Mouse (Mus musculus) small intestine, adult 2 months (tissue): ENCODE data around the gene Slc2a1. TPM values are rescaled to one million over a fixed set of nuclear protein-coding genes. Genes with fewer than 3 reads are reported as not detected.

Source experiments
- H3K27ac ChIP-seq: fragments of 200-500 bp; 2 replicates; pipeline ENCODE4 v1.5.1; 2012; ENCODE audit warnings: low read depth, low read length, control low read depth, inconsistent platforms; ENCODE audit not compliant: insufficient read depth
- H3K27me3 ChIP-seq: fragments of 200-500 bp; 2 replicates; pipeline ENCODE4 v1.6.1; 2012; ENCODE audit warnings: mild to moderate bottlenecking, moderate library complexity, low read length, inconsistent platforms; ENCODE audit not compliant: control insufficient read depth, insufficient read depth
- H3K36me3 ChIP-seq: fragments of 200-500 bp; 2 replicates; pipeline ENCODE4 v1.6.1; 2012; ENCODE audit warnings: mild to moderate bottlenecking, low read length, control low read depth, inconsistent platforms; ENCODE audit not compliant: control insufficient read depth, insufficient read depth
- H3K4me1 ChIP-seq: fragments of 200-500 bp; 2 replicates; pipeline ENCODE4 v1.6.1; 2012; ENCODE audit warnings: low read length, inconsistent platforms, mixed read lengths; ENCODE audit not compliant: control insufficient read depth, insufficient read depth, insufficient read length
- H3K4me3 ChIP-seq: fragments of 200-500 bp; 2 replicates; pipeline ENCODE4 v1.5.1; 2012; ENCODE audit warnings: low read depth, mild to moderate bottlenecking, control low read depth, inconsistent platforms, low read length, moderate library complexity
- CTCF ChIP-seq: fragments of 200-500 bp; IDR thresholded peaks from 2 replicates; pipeline ENCODE4 v1.5.1; 2012; ENCODE audit warnings: low read depth, mild to moderate bottlenecking, control low read depth, inconsistent platforms, low read length, moderate library complexity, mixed read lengths; ENCODE audit not compliant: insufficient replicate concordance, insufficient read length; ENCODE audit errors: extremely low read depth
- POLR2A ChIP-seq: fragments of 200-500 bp; IDR thresholded peaks from 2 replicates; pipeline ENCODE4 v1.6.1; 2012; ENCODE audit warnings: low read depth, mild to moderate bottlenecking, control low read depth, inconsistent platforms, low read length, moderate library complexity
- WGBS: fragments of 180-500 bp; shearing (Covaris S2); methylation state at CpG from one replicate; pipeline ENCODE4 v1.1.7; 2018; 5-methylcytosine and 5-hydroxymethylcytosine counted together
- polyA plus RNA-seq: library from polyadenylated mRNA; depleted of rRNA; stranded (reverse); fragments of >200 nt; gene quantifications from 2 replicates; pipeline ENCODE4 v1.2.3, GENCODE M21; 2012

The Slc2a1 gene
- polyA plus RNA-seq, 1 experiment, result 20.1 TPM

DNA sequence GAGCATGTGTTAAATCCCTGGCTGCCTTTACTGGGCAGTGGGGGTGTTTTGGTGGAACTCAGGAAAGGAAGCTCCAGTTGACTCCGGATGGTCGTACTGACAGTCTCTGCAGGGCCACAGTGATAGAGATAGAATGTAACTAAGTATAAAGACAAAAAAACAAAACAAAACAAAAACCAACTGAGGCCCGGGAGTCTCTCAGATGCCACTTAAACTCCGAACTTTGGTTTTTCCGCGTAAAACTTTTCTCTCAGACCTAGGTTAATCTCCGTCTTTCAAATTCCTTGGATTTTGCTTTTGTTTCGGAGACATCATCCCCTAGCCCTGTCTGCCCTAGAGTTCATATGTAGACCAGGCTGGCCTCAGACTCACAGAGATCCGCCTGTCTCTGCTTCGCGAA lies 1.1 kb downstream of the Slc2a1 start:
- WGBS, result 21% methylated on average over 11 of the region's 11 CpGs

DNA sequence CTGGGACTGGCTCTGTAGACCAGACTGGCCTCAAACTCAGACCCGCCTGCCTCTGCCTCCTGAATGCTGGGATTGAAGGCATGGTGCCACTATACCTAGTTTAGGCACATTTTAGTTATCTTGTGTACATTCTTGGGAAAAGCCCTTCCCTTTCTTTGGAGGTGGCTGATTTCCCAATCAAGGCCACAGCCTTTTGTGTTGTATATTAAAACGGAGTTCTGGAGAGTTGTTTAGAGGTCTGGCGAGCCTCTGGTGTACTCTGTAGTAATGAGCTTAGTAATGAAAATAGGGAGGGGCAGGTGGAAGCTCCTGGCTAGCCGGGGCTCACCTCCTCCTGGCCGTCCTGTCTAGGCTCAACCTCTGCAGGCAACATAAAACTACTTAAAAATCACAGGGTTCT lies 2.0 kb downstream of the Slc2a1 start:
- Histone ChIP-seq H3K4me1 (peaks cover 6% of the 10 kb centered on the region; the same call in 1 of the 2 replicates), H3K36me3 (no peaks in the 10 kb centered on the region), H3K4me3 (no peak overlapping the region), H3K27me3 (no peaks in the 10 kb centered on the region), H3K27ac (no peak overlapping the region)
- 61% methylated on average over 5 of the region's 5 CpGs for WGBS
- TF ChIP-seq CTCF, result no peak
- no peak for TF ChIP-seq POLR2A

More for the DNA sequence above, 1.1 kb downstream of the Slc2a1 start:
- Histone ChIP-seq H3K27ac (no peak overlapping the region), H3K4me1 (peaks cover 12% of the 10 kb centered on the region; the same call in 1 of the 2 replicates), H3K36me3 (no peaks in the 10 kb centered on the region), H3K27me3 (no peaks in the 10 kb centered on the region), H3K4me3 (peak overlapping the region; percentile 68)
- TF ChIP-seq POLR2A (no peak), CTCF (no peak)

DNA sequence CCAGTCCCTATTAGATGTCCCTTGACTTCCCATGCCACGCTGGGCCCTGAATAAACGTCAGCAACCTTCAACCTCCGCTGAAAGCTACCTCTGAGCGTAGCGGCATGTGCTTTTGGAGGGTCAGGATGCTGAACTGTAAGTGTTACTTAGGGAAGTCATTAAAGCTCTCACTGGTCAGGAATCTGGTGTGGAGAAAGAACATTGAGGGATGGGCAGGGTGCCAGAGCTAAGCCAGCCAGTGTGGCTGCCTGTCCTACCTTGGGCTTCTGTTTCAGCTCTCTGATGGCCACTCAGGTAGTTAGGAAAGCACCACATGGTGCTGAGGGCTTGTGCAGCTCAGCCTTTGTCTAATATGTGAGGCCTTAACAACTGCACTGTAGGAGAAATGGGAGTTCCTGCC lies 2.9 kb downstream of the Slc2a1 start:
- no peak overlapping the region for H3K27ac ChIP-seq
- no peak overlapping the region for H3K4me3 ChIP-seq
- H3K36me3 ChIP-seq, result no peaks in the 10 kb centered on the region
- TF ChIP-seq CTCF, result no peak
- TF ChIP-seq POLR2A, result no peak
- 95% methylated on average over 5 of the region's 5 CpGs for WGBS
- H3K27me3 ChIP-seq, result no peaks in the 10 kb centered on the region
- peaks cover 6% of the 10 kb centered on the region; the same call in 1 of the 2 replicates for H3K4me1 ChIP-seq

DNA sequence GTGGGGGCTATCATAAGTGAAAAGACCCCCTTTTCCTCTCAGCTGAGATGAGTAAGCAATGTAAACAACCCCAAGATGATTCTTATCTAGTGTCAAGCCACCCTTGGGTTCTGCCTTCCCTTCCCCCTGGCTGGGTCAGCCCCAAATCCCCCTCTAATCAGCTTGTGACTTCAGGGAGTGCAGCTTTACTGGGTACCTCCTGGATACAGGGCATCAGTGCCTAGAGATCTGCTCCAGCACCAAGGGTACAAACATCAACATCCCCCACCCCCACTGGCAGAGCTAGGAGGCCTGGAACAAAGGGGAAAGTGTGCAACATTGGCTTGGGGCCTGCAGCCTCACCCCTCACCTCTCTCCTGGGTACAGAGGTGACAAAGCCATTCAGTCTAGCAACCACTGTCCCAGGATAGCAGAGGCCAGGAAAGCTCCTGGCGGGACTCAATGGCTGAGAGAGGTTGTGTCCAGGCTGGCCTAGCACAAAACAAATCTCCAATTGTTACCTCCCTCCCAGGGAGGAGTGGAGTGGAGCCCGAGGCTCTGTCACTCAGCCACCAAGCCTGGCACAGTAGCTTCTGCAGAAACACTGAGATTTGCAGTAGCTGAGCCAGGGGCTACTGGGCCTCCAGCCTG lies 3.9 kb downstream of the Slc2a1 start:
- Histone ChIP-seq H3K27ac (no peak overlapping the region), H3K27me3 (no peaks in the 10 kb centered on the region), H3K4me1 (peaks cover 8% of the 10 kb centered on the region; the same call in 1 of the 2 replicates), H3K36me3 (no peaks in the 10 kb centered on the region), H3K4me3 (no peak overlapping the region)
- WGBS, result 49% methylated on average over 2 of the region's 2 CpGs
- TF ChIP-seq CTCF (no peak), POLR2A (no peak)

DNA sequence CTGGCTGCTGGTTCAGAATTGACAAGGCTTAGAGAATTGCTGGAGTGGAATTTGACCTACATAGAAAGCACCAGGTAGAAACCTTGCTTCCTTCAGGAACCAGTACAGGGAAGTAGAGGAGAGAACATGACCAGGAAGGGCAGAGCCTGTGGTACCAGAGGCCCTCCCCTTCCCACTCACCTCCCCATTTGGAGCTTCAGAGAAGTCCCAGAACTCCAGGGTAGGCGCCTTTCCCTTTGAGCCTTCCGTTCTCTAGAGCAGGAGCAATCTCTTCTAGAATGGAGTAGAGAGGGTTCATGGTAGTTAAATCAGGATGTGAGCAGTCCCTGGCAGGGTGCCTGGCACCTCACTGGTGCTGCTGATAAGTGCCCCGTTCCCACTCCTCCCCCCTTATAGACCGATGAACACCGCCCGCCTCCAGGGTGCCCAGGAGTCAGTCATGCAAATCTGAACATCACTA lies 7.1 kb downstream of the Slc2a1 start:
- TF ChIP-seq CTCF (no peak), POLR2A (no peak)

DNA sequence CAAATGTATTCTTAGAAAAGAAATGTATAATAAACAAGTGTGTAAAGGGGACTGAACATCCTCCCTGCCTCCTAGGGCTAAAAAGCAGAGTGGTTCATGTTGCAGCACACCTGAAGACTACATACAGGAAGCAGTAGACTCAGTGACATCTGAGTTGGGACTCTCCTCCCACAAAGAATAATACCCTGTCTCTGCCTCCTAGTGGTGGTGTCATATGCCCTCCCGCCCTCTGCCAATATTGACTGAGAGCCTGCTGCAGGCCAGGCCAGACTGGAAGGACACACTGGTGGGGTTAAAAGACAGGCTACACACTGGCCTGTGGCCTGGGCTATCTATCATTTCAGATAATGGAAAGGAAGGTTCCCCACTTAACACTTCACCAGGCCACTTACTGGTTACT lies 7.8 kb downstream of the Slc2a1 start:
- TF ChIP-seq POLR2A, result no peak
- no peak for TF ChIP-seq CTCF
- 73% methylated on average over 1 of the region's 1 CpGs for WGBS
- Histone ChIP-seq H3K36me3 (no peaks in the 10 kb centered on the region), H3K27ac (0 out of 2 replicates have a peak overlapping the region, but pooled peaks have one; percentile 10), H3K4me3 (no peak overlapping the region), H3K4me1 (peaks cover 11% of the 10 kb centered on the region; the same call in 1 of the 2 replicates), H3K27me3 (no peaks in the 10 kb centered on the region)

More for the DNA sequence above, 7.1 kb downstream of the Slc2a1 start:
- 25% methylated on average over 6 of the region's 6 CpGs for WGBS
- Histone ChIP-seq H3K27me3 (no peaks in the 10 kb centered on the region), H3K36me3 (no peaks in the 10 kb centered on the region), H3K4me1 (peaks cover 6% of the 10 kb centered on the region; the same call in 1 of the 2 replicates), H3K4me3 (0 out of 2 replicates have a peak overlapping the region, but pooled peaks have one; percentile 7), H3K27ac (peak overlapping the region; percentile 77)

DNA sequence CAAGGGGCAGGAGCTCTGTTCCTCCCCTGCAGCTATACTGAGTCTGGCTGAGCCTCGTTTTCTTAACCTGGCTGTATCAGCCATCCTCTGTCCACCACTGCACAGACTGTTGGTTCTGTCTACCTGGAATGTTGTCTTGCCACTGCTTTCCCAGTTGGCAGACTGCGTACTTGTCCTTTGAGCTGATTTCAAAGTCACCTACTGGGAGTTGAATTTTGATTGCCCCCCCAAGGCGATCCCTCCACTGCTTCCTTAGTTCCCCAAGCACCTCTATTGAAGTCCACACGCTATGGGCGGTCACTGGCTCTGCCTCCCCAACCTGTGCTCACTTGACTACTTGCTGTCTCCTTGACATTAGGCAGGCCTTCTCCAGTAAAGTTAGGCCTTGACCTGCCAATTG lies 9.1 kb downstream of the Slc2a1 start:
- peaks cover 15% of the 10 kb centered on the region; the same call in 1 of the 2 replicates for H3K4me1 ChIP-seq
- H3K27me3 ChIP-seq, result no peaks in the 10 kb centered on the region
- no peak overlapping the region for H3K27ac ChIP-seq
- WGBS, result 97% methylated on average over 5 of the region's 5 CpGs
- no peak overlapping the region for H3K4me3 ChIP-seq
- H3K36me3 ChIP-seq, result no peaks in the 10 kb centered on the region
- no peak for TF ChIP-seq CTCF
- TF ChIP-seq POLR2A, result no peak
